Mouse (Mus musculus): ENCODE results near the gene Phb.

Gene Phb

GRCm38 (mm10) chr11:95666529-95667149 is at the start of gene Phb:
Gene Phb (plus strand): TSS chr11:95666957.
- DNase-seq (ENCODE audit: low spot score in 2 of 2): peak; percentile 65 to 88

DNA sequence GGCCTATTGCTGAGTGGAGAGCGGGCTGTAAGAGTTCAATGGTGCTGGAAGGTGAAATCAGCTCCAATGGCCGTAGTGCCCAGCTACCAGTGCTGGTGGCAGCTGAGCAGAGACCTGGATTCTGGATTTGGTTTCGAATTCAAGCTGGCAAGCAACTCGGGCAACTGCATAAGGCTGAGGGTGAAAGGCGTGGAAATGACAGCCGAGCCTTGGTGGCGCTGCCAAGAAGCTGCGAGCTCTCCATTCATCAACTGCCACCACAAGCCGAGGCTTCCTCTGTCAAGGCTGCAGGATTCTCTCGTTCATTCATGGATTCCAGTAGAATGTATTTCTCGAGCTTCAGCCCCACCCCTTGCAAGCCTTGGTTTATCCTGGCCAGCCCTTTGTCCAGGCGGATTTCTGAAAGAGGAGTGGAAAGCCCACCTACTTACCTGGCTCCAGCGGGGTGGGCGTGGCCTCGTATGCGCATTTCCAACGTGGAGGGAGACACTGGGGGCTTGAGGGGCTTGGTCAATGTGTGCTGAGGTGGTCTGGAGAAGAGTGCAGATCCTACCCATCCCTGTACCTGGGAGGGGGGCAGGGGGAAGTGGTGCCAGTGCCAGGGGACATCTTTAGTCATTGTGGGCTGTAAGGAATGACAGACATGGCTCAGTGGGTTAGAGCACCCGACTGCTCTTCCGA is 48.8 kb upstream of the Phb start:
- peak in 1 of 2 experiments; percentile 57 for DNase-seq (ENCODE audit: low spot score in 2 of 2)

GRCm38 (mm10) chr11:95619081-95619480 is 47.7 kb upstream of the Phb start:
- peak in 1 of 2 experiments; percentile 37 for DNase-seq (ENCODE audit: low spot score in 2 of 2)

DNA sequence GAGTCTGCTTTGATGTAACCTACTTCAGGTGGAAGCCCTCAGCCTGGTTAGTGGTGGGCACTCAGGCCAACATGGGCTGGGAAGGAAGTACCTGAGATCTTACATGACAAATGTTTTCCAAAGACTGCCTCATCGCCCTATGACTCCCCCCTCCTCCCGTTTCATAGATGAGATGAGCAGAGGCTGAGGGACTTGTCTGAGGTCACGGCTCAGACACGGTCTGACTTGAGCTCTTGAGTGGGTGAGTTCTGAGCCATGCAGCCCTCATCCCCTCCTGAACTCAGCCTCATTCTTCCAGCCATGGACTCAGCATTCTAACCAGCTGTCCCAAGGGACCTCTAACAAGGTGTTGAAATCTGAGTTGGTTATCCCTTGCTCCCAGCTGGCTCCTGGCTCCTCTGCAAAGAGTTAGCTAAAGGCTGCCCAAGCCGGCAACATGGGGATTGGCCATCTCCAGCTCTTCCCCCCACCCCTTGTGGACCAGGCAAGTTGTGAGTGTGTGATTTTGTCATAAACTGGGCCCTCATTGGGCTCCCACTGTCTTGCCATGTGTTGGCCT is 46.8 kb upstream of the Phb start:
- DNase-seq (ENCODE audit: low spot score in 2 of 2): no peak

DNA sequence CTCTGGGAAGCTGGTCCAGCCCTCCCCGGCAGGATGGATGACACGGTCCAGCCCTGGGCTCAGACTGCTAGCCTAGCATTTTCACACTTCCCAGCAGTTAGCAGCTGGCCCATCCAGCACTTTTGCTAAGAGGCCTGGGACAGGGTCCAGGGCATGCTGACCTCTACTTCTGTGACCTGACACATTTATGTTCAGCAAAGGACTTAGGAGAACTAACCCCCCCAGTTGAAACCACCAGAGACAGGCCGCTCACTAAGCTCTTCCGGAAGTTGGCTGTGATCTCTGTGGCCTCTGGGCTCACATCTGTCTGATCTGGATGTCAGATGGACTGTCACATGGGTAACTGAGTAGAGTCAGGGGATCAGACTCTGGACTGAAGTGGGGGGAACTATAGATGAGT is 45.7 kb upstream of the Phb start:
- no peak for DNase-seq (ENCODE audit: low spot score in 2 of 2)

DNA sequence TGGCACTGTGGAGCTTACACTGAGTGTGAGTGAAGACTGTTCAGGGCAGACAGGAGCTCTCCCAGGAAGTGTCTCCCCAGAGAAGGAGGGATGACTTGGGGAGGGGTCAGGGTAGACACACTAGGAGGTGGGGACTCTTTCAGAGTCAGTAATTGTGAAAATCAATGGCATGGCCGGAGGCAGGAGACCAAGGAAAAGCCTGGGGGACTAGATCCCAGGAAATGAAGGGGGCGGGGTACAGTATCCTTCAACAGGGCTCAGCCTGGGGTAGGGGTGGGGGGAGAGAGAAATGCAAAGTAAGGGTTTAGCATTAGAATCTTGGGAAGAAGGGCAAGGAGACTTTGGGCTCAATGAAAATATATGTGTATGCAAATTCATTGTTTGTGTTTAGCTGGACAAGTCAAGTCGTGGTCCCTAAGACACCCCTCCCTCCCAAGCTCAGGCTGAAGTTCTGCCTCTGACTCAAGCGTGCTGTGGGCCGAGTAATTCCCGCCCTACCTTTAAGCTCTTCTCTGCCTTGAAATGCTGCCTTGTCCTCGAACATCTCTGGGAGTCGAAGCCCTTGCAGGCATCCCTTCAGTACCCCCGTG is 45.1 kb upstream of the Phb start:
- no peak for DNase-seq (ENCODE audit: low spot score in 2 of 2)

GRCm38 (mm10) chr11:95622426-95622825 is 44.3 kb upstream of the Phb start:
- no peak for DNase-seq (ENCODE audit: low spot score in 2 of 2)

- no peak for DNase-seq (ENCODE audit: low spot score in 2 of 2)
Measured at GRCm38 (mm10) chr11:95630558-95630957, 36.2 kb upstream of the Phb start.

DNA sequence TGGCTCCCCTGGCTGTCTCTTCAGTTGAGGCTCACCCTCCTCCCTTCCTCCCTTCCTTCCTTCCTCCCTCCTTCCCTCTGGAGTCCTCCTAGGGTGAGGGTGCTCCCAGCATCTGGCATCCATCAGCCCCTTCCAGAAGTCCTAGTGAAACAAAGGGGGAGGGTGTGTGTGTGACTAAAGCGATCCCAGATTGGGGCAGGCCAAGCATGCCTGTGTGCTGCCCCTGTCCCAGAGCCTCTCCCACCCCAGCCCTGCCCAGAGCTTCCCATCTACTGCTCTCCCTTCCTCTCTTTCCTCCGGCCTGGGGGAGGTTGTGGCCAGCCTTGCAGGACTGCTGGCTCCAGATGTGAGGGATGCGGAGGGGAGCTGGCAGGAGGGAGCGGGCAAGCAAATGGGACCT is 35.5 kb upstream of the Phb start:
- DNase-seq (ENCODE audit: low spot score in 2 of 2): no peak

GRCm38 (mm10) chr11:95632474-95632873 is 34.3 kb upstream of the Phb start:
- DNase-seq (ENCODE audit: low spot score in 2 of 2): no peak

- no peak for DNase-seq (ENCODE audit: low spot score in 2 of 2)
Measured at GRCm38 (mm10) chr11:95633512-95634000, 33.2 kb upstream of the Phb start.

DNA sequence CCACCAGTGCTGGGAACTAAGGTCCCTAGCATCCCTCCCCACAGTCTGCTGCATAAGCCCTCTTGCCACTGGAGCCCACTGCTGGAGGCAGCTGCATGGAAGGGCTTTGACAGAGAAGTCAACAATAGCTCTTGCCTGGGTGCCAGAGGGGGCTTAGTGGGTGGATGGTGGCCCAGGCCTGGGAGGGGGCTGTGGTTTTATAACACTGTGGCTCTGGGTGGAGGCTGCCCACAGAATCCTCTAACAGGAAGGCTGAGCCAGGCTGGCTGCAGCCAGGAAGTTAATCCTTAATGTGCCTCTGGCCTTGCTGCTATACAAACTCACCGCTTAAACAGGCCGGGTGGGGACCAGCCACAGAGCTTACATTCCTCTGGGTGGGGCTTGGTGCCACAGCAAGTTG is 31.7 kb upstream of the Phb start:
- DNase-seq (ENCODE audit: low spot score in 2 of 2): no peak

GRCm38 (mm10) chr11:95640751-95641150 is 26.0 kb upstream of the Phb start:
- no peak for DNase-seq (ENCODE audit: low spot score in 2 of 2)

GRCm38 (mm10) chr11:95642534-95643280 is 24.1 kb upstream of the Phb start:
- peak in 1 of 2 experiments; percentile 15 for DNase-seq (ENCODE audit: low spot score in 2 of 2)

- DNase-seq (ENCODE audit: low spot score in 2 of 2): no peak
Measured at GRCm38 (mm10) chr11:95643856-95644255, 22.9 kb upstream of the Phb start.

DNA sequence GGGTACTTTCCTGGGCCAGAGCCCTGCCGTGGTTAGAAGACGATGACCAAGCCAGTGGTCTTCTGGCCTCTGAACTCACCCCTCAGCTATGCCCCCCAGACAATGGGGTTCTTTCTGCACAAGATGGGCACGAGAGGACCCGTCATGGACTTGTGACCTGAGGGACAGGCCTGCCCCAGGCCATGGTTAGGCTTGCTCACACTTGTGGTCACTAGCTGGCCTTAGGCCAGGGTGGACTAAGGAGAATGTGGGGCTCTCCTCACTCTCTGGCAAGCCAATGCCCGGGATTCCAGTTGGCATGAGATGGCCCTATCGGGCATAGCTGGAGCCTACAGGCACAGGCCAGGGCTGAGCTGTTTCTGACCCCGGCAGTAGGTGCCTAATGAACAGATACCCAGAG is 22.4 kb upstream of the Phb start:
- no peak for DNase-seq (ENCODE audit: low spot score in 2 of 2)

GRCm38 (mm10) chr11:95645397-95646153 is 21.2 kb upstream of the Phb start:
- no peak for DNase-seq (ENCODE audit: low spot score in 2 of 2)

DNA sequence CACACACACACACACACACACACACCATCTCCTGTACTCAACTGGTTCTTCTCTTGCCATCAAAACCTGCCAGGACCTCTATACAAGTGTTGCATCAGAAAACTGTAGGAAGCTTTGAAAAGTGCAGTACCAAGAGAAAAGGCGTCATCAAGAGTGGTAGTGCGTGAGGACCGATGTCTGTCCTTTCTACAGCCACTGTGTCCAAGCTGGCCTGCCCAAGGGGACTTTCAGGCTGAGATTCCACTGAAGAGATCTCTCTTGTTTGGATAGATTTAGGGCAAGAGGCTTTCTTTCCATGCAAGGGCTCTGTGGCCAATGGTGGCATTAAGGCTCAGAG is 20.6 kb upstream of the Phb start:
- no peak for DNase-seq (ENCODE audit: low spot score in 2 of 2)

DNA sequence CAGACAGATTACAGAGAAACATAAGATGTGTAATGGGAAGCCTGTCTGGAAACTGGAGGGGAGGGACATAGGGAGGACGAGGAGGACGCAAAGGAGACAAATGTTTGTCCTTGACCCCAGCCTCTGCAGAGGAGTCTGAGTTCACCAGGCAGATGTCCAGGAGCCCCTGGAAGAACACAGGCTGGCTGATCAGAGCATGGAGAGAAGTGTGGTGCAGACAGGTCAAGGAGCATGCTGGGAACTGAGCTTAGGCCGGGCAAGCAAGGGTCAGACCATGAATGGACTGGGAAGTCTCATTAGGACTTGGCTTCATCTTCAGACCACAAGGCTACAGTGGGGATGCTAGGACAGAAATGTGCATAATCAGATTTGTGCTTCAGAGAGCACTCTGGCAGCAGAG is 19.0 kb upstream of the Phb start:
- no peak for DNase-seq (ENCODE audit: low spot score in 2 of 2)

- DNase-seq (ENCODE audit: low spot score in 2 of 2): peak; percentile 58 to 78
Measured at GRCm38 (mm10) chr11:95648827-95649226, 17.9 kb upstream of the Phb start.

DNA sequence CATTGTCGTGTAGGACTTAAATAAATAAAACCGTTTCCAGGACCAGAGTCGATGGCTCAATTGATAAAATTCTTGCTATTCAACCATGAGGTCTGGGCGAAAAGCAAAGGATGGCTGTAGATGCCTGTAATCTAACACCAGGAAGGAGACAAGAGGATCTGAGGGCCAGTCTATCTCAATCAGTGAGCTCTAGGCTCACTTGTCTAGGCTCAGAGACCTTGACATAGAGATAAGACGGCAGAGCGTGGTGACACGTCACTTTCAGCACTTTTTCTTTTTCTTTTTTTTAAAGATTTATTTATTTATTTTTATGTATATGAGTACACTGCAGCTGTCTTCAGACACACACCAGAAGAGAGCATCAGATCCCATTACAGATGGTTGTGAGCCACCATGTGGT is 17.2 kb upstream of the Phb start:
- no peak for DNase-seq (ENCODE audit: low spot score in 2 of 2)
